Mouse (Mus musculus) thymus, adult 2 months (tissue): ENCODE measurements around the gene Bmpr2.

Experiments used
- CTCF ChIP-seq: fragments of 200-500 bp; IDR thresholded peaks from 2 replicates; pipeline ENCODE4 v1.5.1; 2012; ENCODE audit warnings: mild to moderate bottlenecking, control low read depth, low read length, moderate library complexity, borderline replicate concordance; ENCODE audit not compliant: control insufficient read depth, poor library complexity, insufficient read depth; ENCODE audit errors: extremely low read depth
- POLR2A ChIP-seq: fragments of 200-500 bp; IDR thresholded peaks from 2 replicates; pipeline ENCODE4 v1.6.1; 2012; ENCODE audit warnings: mild to moderate bottlenecking, low read length, control low read depth, moderate library complexity; ENCODE audit not compliant: control insufficient read depth, poor library complexity, insufficient read depth; ENCODE audit errors: extremely low read depth

GRCm38 (mm10) chr1:59739577-59740354 is 23.4 kb upstream of the Bmpr2 start:
- TF ChIP-seq CTCF (no peak), POLR2A (no peak)
